Mouse (Mus musculus) lung, adult 2 months (tissue): ENCODE results near the gene Efr3b. TPM values are rescaled to one million over a fixed set of nuclear protein-coding genes. Genes with fewer than 3 reads are reported as not detected.

ENCODE experiments used
- DNase-seq: peaks from one replicate; pipeline ENCODE4 v3.0.0; 2022
- H3K4me1 ChIP-seq: fragments of 200-500 bp; 2 replicates; pipeline ENCODE4 v1.6.1; 2011; ENCODE audit warnings: low read length; ENCODE audit not compliant: control insufficient read depth, insufficient read depth
- H3K4me3 ChIP-seq: fragments of 200-500 bp; replicated peaks from 2 replicates; pipeline ENCODE3; 2011; ENCODE audit warnings: low read depth, mild to moderate bottlenecking, control low read depth, low read length; ENCODE audit errors: extremely low read depth
- CTCF ChIP-seq: fragments of 200-500 bp; IDR thresholded peaks from 2 replicates; pipeline ENCODE4 v1.5.1; 2011; ENCODE audit warnings: mild to moderate bottlenecking, low read length, control low read depth; ENCODE audit not compliant: insufficient read depth
- POLR2A ChIP-seq: fragments of 200-500 bp; IDR thresholded peaks from 2 replicates; pipeline ENCODE4 v1.6.1; 2011; ENCODE audit warnings: low read depth, mild to moderate bottlenecking, control low read depth, low read length, borderline replicate concordance; ENCODE audit errors: extremely low read depth
- WGBS: fragments of 180-500 bp; shearing (Covaris S2); methylation state at CpG from one replicate; pipeline ENCODE4 v1.1.7; 2018; 5-methylcytosine and 5-hydroxymethylcytosine counted together
- polyA plus RNA-seq: library from polyadenylated mRNA; depleted of rRNA; stranded (reverse); fragments of >200 nt; gene quantifications from 2 replicates; pipeline ENCODE4 v1.2.3, GENCODE M21; 2012; rRNA removed

The Efr3b gene
- polyA plus RNA-seq, 1 experiment = 6.8 TPM

GRCm38 (mm10) chr12:3926127-3926526, 112.6 kb downstream of the Efr3b start:
- 5% methylated on average over 1 of the region's 1 CpGs for WGBS
- Histone ChIP-seq H3K4me3 (no peak overlapping the region), H3K4me1 (no peaks in the 10 kb centered on the region)
- peak; percentile 68 for DNase-seq
- no peak for TF ChIP-seq POLR2A
- TF ChIP-seq CTCF = peak; percentile 76

- 83% methylated on average over 3 of the region's 3 CpGs for WGBS
- DNase-seq = no peak
- no peak overlapping the region for H3K4me3 ChIP-seq
- TF ChIP-seq POLR2A (no peak), CTCF (no peak)
- no peaks in the 10 kb centered on the region for H3K4me1 ChIP-seq
Observed at GRCm38 (mm10) chr12:3919423-3919822, 119.3 kb downstream of the Efr3b start.

GRCm38 (mm10) chr12:3918577-3918976, 120.1 kb downstream of the Efr3b start:
- TF ChIP-seq POLR2A (no peak), CTCF (no peak)
- DNase-seq = no peak
- 60% methylated on average over 3 of the region's 3 CpGs for WGBS
- Histone ChIP-seq H3K4me1 (no peaks in the 10 kb centered on the region), H3K4me3 (no peak overlapping the region)

GRCm38 (mm10) chr12:3917668-3918341, 120.9 kb downstream of the Efr3b start:
- H3K4me1 ChIP-seq = no peaks in the 10 kb centered on the region
- DNase-seq = no peak
- no peak for TF ChIP-seq POLR2A
- no peak for TF ChIP-seq CTCF
- no peak overlapping the region for H3K4me3 ChIP-seq
- WGBS = 33% methylated on average over 14 of the region's 14 CpGs

GRCm38 (mm10) chr12:3915852-3916251, 122.9 kb downstream of the Efr3b start:
- WGBS = 80% methylated on average over 3 of the region's 3 CpGs
- TF ChIP-seq CTCF = no peak
- no peak for TF ChIP-seq POLR2A
- Histone ChIP-seq H3K4me1 (no peaks in the 10 kb centered on the region), H3K4me3 (no peak overlapping the region)
- no peak for DNase-seq

Other genes starting within 250 kb of the Efr3b start
- 14.6 and 14.7 TPM in 2 replicates for gene Dnmt3a, start 232.9 kb downstream of the Efr3b start, polyA plus RNA-seq
- gene Pomc, start 84.0 kb downstream of the Efr3b start, polyA plus RNA-seq = 0.44 and 0.73 TPM in 2 replicates
- 6.5 and 8.8 TPM in 2 replicates for gene Dnajc27, start 43.7 kb upstream of the Efr3b start, polyA plus RNA-seq
- gene Adcy3, start 94.2 kb upstream of the Efr3b start, polyA plus RNA-seq = 17.1 and 17.6 TPM in 2 replicates
- 3.7 and 3.9 TPM in 2 replicates for gene Ptrhd1, start 195.1 kb upstream of the Efr3b start, polyA plus RNA-seq
- gene Cenpo, start 195.4 kb upstream of the Efr3b start, polyA plus RNA-seq = 6.3 and 9.7 TPM in 2 replicates